ENCODE assay signal across 14 mouse cellular contexts in genomic region chr4:107995727-107996126, GRCm38 (mm10). TPM values are rescaled to one million over a fixed set of nuclear protein-coding genes. Genes with fewer than 3 reads are reported as not detected.
"Had no signal": no experiment of that assay in that cellular context is flagged by ENCODE, and none has a peak within 500 bp of the region (broad histone marks: within the 10 kb centered on the region; RNA-seq: fewer than 3 reads in every experiment).

No protein-coding gene starts in this region.

- ATAC-seq: intestine, postnatal 0 days; liver, embryonic 12.5 days; midbrain, embryonic 13.5 days had no signal

- H3K4me2 ChIP-seq: limb, embryonic 13.5 days; liver, embryonic 12.5 days; lung, embryonic 14.5 days; midbrain, embryonic 13.5 days; neural tube, embryonic 12.5 days had no signal

- DNase-seq: kidney, adult 8-10 months; kidney, postnatal 36 days; layer of hippocampus, adult 9-11 months; lung, embryonic 14.5 days had no signal

- H3K36me3 ChIP-seq: limb, embryonic 13.5 days; liver, embryonic 12.5 days; midbrain, embryonic 13.5 days; neural tube, embryonic 12.5 days had no signal

- H3K27ac ChIP-seq: kidney, postnatal 0 days; limb, embryonic 13.5 days; liver, embryonic 12.5 days; midbrain, embryonic 13.5 days; neural tube, embryonic 12.5 days had no signal

- H3K9me3 ChIP-seq: limb, embryonic 13.5 days; liver, embryonic 12.5 days; neural tube, embryonic 12.5 days had no signal

- H3K9ac ChIP-seq: limb, embryonic 13.5 days; liver, embryonic 12.5 days; lung, embryonic 14.5 days; midbrain, embryonic 13.5 days; neural tube, embryonic 12.5 days had no signal

- H3K27me3 ChIP-seq: limb, embryonic 13.5 days; neural tube, embryonic 12.5 days had no signal

- H3K4me1 ChIP-seq: liver, embryonic 12.5 days; neural tube, embryonic 12.5 days had no signal

- H3K4me3 ChIP-seq: limb, embryonic 13.5 days; liver, embryonic 12.5 days; midbrain, embryonic 13.5 days; neural tube, embryonic 12.5 days had no signal

RNA-seq across cellular contexts. Expression of gene Slc1a7, which starts 27.6 kb away (rescaled TPM):
- total RNA-seq: layer of hippocampus, adult 18-20 months; megakaryocyte-erythroid progenitor cell, adult 5-6 weeks; neutrophil, adult 5-6 weeks had no signal
- polyA plus RNA-seq: limb, embryonic 13.5 days; liver, embryonic 12.5 days; liver, embryonic 16.5 days; midbrain, embryonic 13.5 days; neural tube, embryonic 12.5 days had no signal
